Mouse (Mus musculus) liver, adult 2 months (tissue): ENCODE measurements at regions not wholly inside any gene's neighbourhood (a gene's known extent, or its start where the extent isn't known, plus 50 kb on each side); places are given as distances from the start of the nearest gene placed in this dataset.

Experiments used
- CTCF ChIP-seq: fragments of 200-500 bp; IDR thresholded peaks from 2 replicates; pipeline ENCODE4 v1.5.1; 2011; ENCODE audit warnings: low read depth, low read length, control low read depth
- POLR2A ChIP-seq: fragments of 200-500 bp; IDR thresholded peaks from 2 replicates; pipeline ENCODE4 v1.6.1; 2011; ENCODE audit warnings: low read length, control low read depth; ENCODE audit not compliant: insufficient read depth; ENCODE audit errors: extremely low read depth

GRCm38 (mm10) chr5:75378655-75379054 lies 196.1 kb upstream of the Kit start:
- no peak for TF ChIP-seq CTCF
- no peak for TF ChIP-seq POLR2A
